Mouse (Mus musculus): Measurements from ENCODE around the gene Grin2a. TPM values are rescaled to one million over a fixed set of nuclear protein-coding genes. Genes with fewer than 3 reads are reported as not detected.
"Not testable (repeated sequence)": the region's sequence is repeated elsewhere in the genome, so short reads cannot be mapped to it uniquely, and the experiment has no call there.

The Grin2a gene
- total RNA-seq, 2 experiments from 2014 or later: 250 to 257 TPM

DNA sequence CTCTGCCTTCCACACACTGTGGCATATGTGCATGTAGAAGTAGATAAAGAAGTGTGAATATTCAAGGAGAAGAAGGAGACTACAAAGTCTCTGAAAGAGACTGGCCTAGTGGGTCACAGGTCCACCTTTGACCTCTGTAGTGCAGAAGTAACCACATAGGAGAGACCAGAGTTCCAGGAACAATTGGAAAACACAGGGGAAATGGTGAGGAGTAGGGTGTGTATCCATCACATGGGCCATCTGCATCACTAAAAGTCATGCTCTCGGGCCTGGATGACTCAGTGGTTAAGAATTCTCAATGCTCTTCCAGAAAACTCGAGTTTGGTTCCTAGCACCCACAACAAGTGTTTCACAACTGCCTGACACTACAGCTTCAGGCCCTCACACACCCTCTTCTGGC lies 285.4 kb downstream of the Grin2a start:
- intact Hi-C loops (cut with DNase I): no loop called here
- no peak for DNase-seq (ENCODE audit: low spot score in 2 of 2)

DNA sequence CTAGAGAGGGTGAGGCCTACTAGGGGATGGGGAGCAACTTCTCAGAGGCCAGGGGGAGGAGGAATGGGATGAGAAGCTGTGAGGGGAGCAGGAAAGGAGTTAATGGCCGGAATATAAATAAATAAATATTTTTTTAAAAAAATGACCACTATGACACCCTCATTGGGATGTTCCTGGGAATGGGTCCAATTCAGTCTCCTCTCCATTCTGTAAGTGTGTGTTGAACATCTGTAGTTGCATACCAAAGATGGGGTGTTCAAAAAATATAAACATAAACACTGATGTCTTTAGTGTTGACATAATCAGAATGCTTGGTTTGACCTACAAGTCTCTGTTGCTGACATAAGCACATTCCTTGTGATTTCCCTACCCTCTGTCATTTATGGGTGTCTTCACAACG lies 298.2 kb downstream of the Grin2a start:
- intact Hi-C loops (cut with DNase I): no loop called here
- DNase-seq (ENCODE audit: low spot score in 2 of 2): no peak

DNA sequence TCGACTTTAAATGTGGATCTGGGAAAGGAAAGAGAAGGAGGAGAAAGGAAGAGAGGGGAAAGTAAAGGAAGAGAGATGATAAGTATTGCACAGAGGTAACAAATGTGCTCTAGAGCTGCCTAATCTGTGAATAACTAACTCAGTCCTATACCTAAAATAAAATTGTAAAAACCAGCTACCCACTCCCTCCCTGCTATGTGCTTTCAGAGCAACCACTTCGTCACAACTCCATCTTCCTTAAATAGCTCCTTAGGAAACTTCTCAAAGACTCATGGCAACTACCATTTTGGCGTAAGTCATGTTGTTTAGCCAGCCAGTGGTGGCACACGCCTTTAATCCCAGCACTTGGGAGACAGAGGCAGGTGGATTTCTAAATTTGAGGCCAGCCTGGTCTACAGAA lies 301.3 kb downstream of the Grin2a start:
- DNase-seq (ENCODE audit: low spot score in 2 of 2): peak in 1 of 2 experiments; percentile 85
- intact Hi-C loops (cut with DNase I): no loop called here

- DNase-seq (ENCODE audit: low spot score in 2 of 2): peak in 1 of 2 experiments; percentile 50
- intact Hi-C loops (cut with DNase I): no loop called here
Measured at GRCm38 (mm10) chr16:9688523-9689140, 306.7 kb downstream of the Grin2a start.

DNA sequence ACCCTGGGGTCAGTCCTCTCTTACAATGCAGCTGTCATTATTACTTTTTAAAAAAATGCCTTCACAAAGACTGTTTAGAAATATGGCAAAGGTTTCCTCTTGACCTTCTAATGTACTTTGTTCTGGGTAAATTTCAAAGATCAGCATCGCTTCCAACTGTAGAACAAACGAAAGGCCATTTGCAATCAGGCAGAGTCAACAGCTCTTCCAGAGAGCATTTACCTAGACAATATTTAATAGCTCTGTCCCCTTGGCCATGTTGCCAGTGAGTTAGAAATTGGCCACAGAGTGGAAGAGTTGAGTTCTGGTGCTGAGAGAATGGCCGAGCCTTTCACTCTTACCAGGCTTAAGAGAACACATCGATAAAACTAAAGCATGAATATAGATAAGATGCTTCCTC lies 314.8 kb downstream of the Grin2a start:
- intact Hi-C loops (cut with DNase I): no loop called here
- no peak for DNase-seq (ENCODE audit: low spot score in 2 of 2)

GRCm38 (mm10) chr16:9679994-9680393 lies 315.4 kb downstream of the Grin2a start:
- intact Hi-C loops (cut with DNase I): no loop called here

DNA sequence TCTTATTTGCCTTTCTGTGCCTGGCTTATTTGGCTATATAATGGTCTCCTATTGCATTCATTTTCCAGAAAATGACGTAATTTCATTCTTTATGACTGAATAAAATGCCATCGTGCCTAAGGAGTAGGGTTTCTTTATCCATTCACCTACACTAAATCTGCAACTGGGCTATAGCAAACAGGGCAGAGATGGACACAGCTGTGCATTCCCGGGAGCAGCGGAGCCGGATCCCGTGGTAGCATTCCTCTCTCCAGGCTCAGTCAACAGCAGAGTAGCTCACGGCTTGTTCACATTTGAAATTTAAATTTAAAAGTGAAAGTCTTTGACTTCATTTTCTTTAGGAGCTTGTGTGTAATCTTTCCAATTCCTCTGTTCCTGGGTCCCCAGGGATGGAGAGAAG lies 316.6 kb downstream of the Grin2a start:
- intact Hi-C loops (cut with DNase I): no loop called here
- no peak for DNase-seq (ENCODE audit: low spot score in 2 of 2)

More at GRCm38 (mm10) chr16:9679994-9680393, 315.4 kb downstream of the Grin2a start:
- no peak for DNase-seq (ENCODE audit: low spot score in 2 of 2)

GRCm38 (mm10) chr16:9672390-9672789 lies 323.0 kb downstream of the Grin2a start:
- DNase-seq (ENCODE audit: low spot score in 2 of 2): no peak
- intact Hi-C loops (cut with DNase I): no loop called here

- DNase-seq (ENCODE audit: low spot score in 2 of 2): no peak
- intact Hi-C loops (cut with DNase I): no loop called here
Measured at GRCm38 (mm10) chr16:9671222-9671621, 324.1 kb downstream of the Grin2a start.

GRCm38 (mm10) chr16:9670750-9671161 lies 324.6 kb downstream of the Grin2a start:
- intact Hi-C loops (cut with DNase I): no loop called here
- peak in 1 of 2 experiments; percentile 60 for DNase-seq (ENCODE audit: low spot score in 2 of 2)

GRCm38 (mm10) chr16:9665896-9666295 lies 329.5 kb downstream of the Grin2a start:
- intact Hi-C loops (cut with DNase I): loop anchor here (10.0 kb wide), 1 partner anchor 661 kb away; no protein-coding TSS in a partner anchor
- peak in 1 of 2 experiments; percentile 70 for DNase-seq (ENCODE audit: low spot score in 2 of 2)

DNA sequence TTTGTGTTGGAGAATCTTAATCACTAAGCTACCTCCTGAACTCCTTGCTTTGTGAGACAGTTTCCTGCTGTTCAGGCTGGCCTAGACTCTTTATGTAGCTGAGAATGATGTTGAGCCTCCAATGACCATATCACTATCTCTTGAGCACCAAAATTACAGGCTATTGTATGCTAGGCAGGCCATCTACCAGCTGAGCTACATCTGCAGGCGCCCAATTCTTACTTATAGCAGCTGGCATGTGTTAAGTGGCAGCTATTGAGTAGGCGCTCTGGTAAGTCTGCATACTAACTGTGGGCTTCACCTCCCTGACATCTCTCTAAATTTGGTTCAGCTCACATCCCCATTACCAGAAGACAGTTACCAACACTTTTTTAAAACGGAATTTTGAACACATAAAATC lies 331.3 kb downstream of the Grin2a start:
- no peak for DNase-seq (ENCODE audit: low spot score in 2 of 2)
- intact Hi-C loops (cut with DNase I): loop anchor here (5.0 to 10.0 kb wide), 2 partner anchors 328 to 659 kb away; no protein-coding TSS in a partner anchor

GRCm38 (mm10) chr16:9663508-9663907 lies 331.9 kb downstream of the Grin2a start:
- intact Hi-C loops (cut with DNase I): loop anchor here (5.0 to 10.0 kb wide), 2 partner anchors 329 to 659 kb away; no protein-coding TSS in a partner anchor

GRCm38 (mm10) chr16:9625652-9626444 lies 369.5 kb downstream of the Grin2a start:
- intact Hi-C loops (cut with DNase I): no loop called here
- DNase-seq (ENCODE audit: low spot score in 2 of 2): peak; percentile 56 to 86

More at GRCm38 (mm10) chr16:9663508-9663907, 331.9 kb downstream of the Grin2a start:
- peak in 1 of 2 experiments; percentile 69 for DNase-seq (ENCODE audit: low spot score in 2 of 2)

GRCm38 (mm10) chr16:9624346-9624745 lies 371.0 kb downstream of the Grin2a start:
- intact Hi-C loops (cut with DNase I): no loop called here
- peak in 1 of 2 experiments; percentile 86 for DNase-seq (ENCODE audit: low spot score in 2 of 2)

- intact Hi-C loops (cut with DNase I): no loop called here
- no peak for DNase-seq (ENCODE audit: low spot score in 2 of 2)
Measured at GRCm38 (mm10) chr16:9618206-9618605, 377.2 kb downstream of the Grin2a start.

DNA sequence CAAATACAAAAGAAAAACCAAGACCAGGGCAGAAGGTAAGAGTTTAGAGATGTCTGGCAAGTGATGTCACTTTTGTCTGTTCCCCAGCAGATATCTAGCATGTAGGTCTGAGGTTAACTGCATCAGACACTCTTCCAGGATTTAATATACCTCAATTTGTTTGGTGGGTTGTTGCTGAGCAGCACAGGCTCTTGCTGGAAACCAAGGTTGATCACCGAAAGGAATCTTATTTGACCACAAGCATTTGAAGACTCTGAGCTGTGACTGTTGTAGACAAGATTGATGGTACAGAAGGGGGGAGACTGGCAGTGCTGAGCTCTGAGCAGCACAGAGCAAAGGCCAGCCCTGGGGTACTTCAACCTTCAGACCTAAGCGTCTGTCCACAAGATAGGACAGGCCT lies 378.1 kb downstream of the Grin2a start:
- intact Hi-C loops (cut with DNase I): no loop called here
- no peak for DNase-seq (ENCODE audit: low spot score in 2 of 2)

DNA sequence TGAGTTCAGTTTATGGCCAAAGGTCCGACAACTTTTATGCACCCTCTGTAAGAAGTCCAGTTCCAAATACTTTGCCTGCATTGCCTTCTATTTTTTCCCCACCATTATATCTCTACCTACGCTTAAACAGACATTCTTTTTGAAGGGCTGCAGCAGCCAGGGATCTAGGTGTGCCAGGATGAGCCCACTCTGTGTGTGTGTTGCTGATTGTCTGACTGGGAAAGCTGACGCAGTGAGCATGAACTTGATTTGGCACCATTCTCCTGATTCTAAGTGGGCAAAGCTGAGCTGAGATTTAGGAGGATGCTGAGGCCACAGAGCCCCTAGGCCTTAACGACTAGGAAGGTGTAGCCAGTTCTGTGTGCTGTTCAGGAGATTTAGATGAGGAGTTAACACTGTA lies 378.6 kb downstream of the Grin2a start:
- intact Hi-C loops (cut with DNase I): no loop called here
- peak in 1 of 2 experiments; percentile 76 for DNase-seq (ENCODE audit: low spot score in 2 of 2)

DNA sequence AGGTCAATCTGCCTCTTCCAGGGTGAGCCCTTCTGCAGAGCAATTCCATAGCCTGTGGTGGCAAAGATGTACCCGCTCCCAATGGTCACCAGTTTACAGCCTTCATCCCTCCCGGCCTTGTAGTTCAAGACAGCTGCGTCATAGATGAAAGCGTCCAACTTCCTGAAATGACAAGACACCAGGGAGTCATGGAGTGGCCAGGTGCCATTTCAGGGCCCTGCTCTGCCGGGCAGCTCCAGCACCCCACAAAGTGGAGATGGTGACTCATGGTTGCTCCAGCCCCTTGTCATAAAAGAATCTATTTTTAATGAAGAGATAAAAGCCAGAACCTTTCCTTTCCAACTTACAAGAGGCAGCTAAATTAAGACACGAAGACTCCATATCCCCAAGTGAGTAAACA lies 382.8 kb downstream of the Grin2a start:
- intact Hi-C loops (cut with DNase I); DNase-seq (ENCODE audit: low spot score in 2 of 2): not testable (repeated sequence)

DNA sequence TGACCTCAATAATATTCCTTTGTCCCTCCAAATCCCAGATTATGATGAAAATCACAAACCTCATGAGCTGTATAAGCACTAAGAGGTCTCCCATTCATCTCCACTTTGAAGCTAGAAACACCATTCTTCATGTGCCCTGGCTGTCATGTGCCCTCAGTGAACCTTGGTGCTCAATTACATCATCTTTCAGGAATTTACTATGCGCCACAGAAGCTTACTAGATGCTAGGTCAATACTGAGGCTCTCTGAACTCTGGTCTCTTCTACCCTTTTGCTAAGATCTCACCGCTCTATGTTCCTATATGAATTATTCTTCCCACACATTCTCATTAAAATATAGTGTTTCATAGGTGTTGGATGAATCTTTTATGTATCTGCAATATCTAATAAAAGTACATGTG lies 387.9 kb downstream of the Grin2a start:
- no peak for DNase-seq (ENCODE audit: low spot score in 2 of 2)
- intact Hi-C loops (cut with DNase I): no loop called here

- intact Hi-C loops (cut with DNase I): no loop called here
- no peak for DNase-seq (ENCODE audit: low spot score in 2 of 2)
Measured at GRCm38 (mm10) chr16:9603983-9604382, 391.4 kb downstream of the Grin2a start.

All from left cerebral cortex, postnatal 25 days (tissue).